Mouse (Mus musculus): ENCODE data around the gene Rnf157. TPM values are rescaled to one million over a fixed set of nuclear protein-coding genes. Genes with fewer than 3 reads are reported as not detected.
A peak's percentile ranks its signal among the peaks of the same experiment; 100 is the strongest.

The Rnf157 gene
- total RNA-seq, 2 experiments from 2014 or later, result 245 to 252 TPM

DNA sequence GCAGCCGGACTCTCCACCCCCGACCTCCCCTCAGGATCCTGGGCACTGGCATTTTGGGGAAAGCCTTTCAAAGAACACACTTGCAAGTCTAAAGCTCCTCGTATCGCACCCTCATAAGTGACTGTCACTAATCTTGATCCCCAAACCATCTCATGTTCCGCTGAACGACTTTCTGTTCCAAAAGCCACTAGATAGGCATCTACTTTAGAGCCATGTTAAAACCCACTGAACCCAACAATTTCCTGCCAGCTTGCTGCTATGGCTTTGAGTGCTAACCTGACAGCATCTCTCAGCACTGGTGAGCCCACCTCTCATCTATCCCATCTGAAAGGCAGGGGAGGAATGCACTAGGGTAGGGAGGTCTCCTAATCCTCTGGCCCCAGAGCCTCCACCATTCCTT lies 75.3 kb downstream of the Rnf157 start:
- DNase-seq (ENCODE audit: low spot score in 2 of 2), result no peak

DNA sequence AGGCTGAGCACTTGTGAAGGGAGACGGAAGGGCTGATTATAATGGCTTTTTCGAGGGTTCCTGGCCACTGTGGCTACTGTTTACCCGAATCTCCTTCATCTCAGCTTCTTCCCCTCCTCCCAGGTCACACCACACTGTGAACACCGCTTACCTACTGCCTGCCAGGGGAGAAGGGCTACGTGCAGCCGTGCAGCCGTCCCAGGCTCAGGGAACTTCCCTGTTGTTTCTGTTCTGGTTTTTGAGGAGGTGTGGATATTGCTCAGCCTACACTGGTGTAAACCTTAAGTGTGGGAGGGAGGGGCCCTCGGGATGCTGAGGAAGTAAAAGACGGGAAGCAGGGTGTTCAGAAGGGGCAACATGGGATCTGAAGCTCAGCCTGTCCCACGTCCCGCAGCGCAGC lies 75.8 kb downstream of the Rnf157 start:
- no peak for DNase-seq (ENCODE audit: low spot score in 2 of 2)

DNA sequence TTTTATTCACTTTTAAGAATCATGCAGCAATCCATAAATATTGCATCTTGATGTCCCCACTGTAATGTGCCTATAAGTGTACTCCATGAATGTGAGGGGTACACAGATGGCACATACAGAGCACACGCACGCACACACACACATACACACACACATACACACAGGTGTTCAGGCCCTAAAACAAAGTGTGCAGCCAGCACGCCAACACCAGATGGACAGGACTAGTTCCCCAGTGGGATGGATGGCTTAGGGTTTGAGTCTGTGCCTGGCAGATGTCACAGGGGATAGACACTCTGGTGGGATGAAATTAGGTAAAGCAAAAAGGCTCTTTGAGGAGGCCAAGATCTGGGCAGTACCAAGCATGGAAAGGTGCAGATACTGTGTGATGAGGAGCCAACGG lies 76.4 kb downstream of the Rnf157 start:
- DNase-seq (ENCODE audit: low spot score in 2 of 2), result no peak

DNA sequence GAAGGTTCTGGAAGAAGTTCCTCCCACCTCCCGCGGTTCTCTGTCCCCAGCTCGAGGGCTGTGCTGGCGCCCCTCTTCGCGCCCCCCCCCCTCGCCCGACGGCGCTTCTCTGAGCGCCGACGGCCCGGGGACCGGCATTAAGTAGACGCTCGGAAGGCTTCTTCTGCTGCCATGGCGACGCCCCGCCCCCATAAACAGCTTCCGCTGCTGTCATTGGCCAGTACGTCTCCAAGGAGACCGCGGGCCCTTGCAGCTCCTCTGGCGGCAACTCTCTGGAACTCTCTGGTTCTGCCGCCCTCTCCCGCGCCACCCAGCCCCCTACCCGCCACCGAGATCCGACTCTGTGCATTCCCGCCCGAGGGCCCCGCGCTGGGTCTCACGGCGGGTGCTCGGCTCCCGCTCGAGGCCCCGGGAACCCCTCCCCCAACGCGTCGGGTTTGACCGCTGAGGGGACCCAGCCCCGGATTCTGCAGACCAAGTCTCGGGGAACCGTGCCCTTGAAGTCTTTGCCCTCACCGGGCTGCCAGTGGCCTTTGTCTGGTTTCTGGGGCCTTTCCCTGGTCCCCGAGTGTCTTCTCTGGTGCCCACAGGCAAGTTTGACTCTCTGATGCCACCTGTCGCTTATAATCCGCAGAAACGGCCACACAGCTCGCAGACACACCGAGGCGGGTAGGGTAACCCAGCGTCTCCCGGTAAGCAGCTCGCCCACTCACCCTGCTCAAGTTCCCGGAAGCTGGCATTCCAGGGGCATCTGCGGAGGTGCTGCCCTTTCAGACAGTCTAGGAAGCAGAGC lies 77.4 kb downstream of the Rnf157 start, which contains the start of gene Foxj1:
Gene Foxj1 (minus strand): TSS at position 156 of the 793 bp plus-strand sequence.
- peak; percentile 94 to 98 for DNase-seq (ENCODE audit: low spot score in 2 of 2)

DNA sequence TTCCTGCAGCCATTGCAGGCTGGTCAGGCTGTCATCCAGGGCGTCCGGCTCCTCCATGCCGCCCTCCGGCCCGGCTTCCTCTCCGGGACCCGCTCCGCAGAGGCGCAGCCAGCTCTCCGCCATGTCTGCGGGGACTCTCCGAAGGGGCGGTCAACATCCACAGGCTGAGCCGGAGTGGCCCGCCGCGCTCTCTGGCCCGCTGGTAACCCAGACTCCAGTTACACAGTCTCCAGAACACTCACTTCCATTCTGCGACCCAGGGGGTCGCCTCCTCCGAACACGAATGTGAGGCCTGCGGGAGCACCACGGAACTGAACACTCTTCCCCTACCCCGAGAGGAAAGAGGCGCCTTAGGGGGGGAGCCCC lies 78.4 kb downstream of the Rnf157 start:
- DNase-seq (ENCODE audit: low spot score in 2 of 2), result no peak

DNA sequence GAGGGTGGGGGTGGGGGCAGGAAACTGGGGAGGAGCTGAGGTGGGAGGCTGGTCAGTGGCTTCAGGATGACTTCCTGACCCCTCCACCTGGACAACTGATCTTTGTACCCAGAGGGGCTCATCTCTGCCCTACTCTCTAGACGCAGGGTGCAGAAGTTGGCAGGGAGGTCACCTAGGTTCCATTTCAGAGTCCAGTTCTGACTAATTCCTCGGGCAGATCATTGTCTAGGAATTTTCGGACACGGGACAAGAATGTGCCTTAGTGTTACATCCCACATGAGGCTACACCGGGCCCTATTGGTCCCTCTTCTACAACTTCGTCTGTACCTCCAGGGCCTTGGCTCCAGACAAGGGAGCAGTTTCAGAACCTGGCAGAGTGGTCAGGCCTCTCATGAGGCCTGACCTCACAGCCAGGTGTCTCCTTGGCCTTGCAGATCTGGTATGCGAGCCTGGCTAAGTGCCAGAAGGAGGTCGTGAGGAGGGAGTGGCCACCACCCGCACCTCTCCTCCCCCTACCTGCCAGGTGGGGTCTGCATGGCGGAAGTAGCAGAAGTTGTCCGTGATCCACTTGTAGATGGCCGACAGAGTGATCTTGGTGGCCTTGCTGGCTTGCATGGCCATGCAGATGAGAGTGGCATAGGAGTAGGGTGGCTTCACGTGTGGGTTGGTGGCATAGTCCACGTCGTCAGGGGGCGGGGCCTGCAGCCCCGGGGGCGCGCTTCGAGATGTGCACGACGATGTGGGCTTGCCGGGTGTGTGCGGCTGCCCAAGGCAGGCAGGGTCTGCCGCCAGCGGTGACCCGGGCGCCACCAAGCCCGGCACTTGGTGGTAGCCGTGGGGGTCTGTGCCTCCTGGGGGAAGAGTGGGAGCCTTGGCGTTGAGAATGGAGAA lies 79.1 kb downstream of the Rnf157 start:
- no peak for DNase-seq (ENCODE audit: low spot score in 2 of 2)

DNA sequence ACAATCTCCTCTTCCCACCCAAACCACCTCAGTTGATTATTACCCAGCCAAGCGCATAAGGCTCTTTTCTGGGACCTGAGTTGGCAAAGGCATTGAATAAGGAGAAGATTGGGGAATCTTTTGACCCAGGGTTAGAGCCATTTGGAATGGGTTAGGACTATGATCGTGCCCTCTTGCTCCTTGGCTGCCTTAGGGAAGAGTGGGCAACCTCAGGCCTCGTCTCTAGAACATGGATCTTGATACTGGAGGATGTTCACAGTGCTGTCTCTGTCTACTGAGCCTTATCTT lies 79.9 kb downstream of the Rnf157 start:
- no peak for DNase-seq (ENCODE audit: low spot score in 2 of 2)

DNA sequence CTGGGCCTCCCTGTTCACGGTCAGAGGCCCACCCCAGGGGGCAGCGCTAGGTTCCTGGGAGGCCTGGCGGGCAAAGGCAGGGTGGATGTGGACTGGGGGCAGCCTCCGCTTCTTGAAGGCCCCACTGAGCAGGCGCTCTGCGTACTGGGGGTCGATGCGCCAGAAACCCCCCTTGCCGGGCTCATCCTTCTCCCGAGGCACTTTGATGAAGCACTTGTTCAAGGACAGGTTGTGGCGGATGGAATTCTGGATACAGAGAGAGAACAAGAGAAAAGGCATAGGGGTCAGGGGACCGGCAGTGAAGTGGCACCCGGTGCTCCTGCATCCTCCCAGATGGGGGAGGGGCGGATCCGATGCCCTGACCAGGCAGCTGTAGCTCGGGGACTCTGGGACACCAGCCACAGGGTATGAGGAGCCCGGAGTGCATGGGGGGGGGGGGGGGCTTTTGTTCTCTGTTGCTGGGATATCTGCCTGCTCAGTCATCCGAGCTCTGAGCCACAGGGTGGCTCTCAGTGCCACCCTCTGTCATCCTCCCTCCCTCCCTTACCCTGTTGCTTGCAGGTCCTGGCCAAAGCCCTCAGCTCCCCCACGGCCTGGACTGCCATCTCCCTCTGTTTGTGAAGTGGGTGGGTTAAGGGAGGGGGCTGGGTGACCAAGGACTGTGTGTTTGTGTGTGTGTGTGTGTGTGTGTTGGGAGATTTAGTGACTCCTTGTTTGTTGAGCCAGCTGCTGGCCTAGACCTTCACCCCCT lies 80.4 kb downstream of the Rnf157 start:
- DNase-seq (ENCODE audit: low spot score in 2 of 2), result peak in 1 of 2 experiments; percentile 60

DNA sequence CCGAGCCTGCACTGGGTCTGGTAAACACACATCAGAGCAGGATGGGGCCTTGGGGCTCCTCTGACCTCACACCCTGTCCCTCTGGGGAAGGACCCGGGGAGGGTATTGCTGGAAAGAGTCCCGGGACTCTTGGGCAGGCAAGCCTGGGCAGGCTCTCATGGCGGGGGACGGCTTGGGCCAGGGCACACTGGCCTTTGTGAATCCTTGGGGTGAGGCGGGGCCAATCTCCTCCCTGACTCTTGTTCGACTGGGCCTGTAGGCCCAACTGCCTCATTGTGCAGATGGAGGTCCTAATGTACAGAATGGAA lies 82.7 kb downstream of the Rnf157 start:
- no peak for DNase-seq (ENCODE audit: low spot score in 2 of 2)

DNA sequence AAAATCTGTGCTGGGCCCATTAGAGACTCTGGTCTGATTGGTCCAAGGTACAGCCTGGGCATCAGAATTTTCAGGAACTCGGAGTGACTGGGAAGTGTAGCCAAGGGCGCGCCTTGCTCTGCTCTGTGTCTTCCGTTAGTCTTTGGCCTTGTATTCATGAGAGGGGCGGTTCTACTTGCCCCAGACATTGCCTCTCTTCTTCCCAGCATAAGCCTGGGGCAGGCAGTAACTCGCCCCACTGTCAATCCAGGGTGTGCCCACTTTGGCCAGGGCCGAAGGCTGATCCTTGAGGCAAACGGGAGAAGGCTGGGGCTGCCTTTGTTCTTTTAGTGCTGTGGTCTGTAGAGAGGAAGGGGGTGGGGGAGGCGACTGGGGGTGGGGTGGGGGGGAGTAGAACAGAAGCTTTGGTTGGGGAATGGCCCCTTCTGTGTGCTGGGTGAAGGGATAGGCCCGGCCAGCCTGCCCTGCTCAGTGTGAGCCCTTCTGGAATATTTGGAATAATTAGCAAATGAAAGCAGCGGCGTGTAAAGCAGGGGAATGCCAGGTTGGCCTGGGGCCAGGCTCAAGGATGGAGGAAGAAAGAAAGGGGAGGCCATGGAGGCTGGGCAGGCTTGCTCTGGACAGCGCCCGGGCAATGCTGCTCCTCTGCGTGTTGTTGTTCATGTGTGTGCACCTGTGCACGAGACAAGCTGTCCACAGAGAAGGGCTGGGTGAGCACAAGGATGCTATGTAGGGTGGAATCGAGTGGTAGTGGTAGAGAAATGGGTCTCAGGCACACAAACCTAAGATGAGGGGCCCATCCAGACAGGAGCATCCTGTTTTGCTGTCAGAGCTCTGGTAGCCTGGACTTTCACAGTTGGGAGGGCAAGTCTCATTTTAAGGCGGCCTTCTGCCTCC lies 83.3 kb downstream of the Rnf157 start:
- no peak for DNase-seq (ENCODE audit: low spot score in 2 of 2)

DNA sequence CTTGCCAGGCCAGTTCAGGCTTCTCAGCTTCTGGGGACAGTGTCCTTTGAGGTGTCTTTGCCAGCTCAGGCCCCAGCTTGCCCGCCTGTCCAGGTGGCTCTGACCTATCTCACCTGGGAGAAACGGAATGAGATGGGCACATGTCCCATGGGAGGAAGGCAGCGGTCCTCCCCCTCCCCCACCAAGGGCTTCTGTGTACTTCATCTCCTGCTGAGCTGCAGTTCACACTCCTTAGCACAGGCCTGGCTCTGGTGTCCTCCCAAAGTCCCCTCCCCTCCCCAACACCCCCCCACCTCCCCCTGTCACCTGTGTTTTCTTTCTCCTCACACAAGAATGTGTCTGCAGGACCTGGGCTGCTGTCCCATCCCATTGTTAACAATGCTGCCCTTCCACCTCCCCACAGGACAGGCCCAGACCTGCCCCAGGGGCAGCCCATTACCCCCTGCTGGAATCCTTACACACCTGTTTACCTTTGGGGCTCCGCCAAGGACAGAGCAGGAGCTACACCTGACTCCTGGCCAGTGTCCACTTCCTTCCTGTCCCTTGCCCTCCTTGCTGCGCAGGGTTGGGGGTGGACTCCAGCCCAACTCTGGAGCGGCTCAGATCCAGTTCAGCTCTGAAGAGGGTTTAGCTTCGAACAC lies 85.7 kb downstream of the Rnf157 start:
- DNase-seq (ENCODE audit: low spot score in 2 of 2), result no peak

DNA sequence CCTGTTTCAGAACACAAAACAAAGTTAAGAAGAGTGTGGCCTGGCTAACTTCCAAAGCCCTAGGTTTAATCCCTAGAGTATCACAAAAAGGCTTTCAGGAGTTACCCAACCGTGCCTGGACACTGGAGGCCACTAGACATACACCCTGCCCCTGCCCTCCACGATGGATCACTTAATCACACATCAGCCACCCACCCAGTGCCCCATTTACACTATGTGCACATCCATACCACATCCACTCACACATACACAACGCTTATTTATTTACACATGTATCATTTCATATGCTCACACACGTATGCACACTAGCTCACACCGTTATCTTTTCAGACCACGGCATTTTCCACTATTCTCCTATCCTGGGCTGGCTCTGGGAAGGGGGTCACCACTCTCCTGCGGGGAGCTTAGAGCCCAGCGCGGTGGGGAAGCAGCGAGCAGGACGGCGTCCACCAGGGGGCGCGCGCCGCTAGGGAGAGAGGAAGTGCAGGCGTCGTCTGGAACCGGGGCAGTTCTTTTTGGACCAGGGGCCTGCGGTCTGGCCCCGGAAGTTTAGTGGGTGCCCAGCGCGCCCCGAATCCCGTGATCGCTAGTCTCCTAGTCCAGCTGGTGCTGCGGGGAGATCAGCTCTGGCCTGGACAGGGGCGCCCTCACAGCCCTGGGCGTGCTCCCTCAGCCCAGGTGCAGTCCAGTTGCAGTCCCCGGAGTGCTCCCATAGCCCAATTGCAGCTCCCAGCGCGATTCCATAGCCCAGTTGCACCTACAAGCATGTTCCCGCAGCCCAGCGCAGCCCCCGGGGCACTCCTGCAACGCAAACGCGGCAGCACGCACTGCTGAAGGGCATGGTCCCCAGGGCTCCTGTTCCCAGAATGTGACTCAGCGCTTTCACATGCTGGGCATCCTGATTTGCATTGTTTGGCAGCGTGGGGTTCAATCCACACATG lies 93.8 kb downstream of the Rnf157 start:
- peak; percentile 64 to 85 for DNase-seq (ENCODE audit: low spot score in 2 of 2)

DNA sequence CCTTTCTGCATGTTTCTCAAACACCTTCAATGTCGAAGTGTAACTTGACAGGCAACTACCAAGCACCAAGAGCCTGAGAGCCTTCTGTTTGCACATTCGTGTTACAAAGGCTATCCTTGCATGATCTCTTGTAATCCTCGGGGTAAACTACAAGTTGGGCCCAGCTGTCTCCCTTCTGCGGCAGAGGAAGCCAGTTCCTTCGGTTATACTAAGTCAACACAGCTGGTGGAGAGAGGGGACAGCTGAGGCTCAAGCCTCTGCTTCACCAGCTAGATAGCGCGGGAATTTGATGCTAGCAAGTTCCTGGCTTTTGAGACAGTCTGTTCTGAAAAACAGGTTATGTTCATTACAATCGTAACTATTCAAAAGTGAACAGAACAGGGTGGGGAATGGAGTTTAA lies 100.5 kb downstream of the Rnf157 start:
- no peak for DNase-seq (ENCODE audit: low spot score in 2 of 2)

DNA sequence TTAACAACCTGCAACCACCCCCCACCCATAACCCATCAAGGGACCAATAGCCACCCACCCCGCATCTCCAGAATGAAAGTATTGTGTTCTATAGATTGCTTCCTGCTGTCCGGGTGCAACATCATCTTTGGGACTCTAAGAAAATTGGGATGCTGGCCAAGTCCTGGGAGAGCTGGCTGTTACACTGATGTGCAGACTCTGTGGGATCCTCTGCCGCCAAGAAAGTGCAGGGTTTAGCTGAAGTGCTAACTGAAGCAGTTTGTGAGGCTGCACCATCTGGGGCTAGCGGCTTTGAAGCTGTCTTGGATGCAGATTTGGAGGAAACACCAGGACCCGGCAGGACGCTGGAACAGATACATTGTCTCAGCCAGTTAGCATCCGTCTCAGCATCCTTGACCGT lies 101.7 kb downstream of the Rnf157 start:
- DNase-seq (ENCODE audit: low spot score in 2 of 2), result no peak

DNA sequence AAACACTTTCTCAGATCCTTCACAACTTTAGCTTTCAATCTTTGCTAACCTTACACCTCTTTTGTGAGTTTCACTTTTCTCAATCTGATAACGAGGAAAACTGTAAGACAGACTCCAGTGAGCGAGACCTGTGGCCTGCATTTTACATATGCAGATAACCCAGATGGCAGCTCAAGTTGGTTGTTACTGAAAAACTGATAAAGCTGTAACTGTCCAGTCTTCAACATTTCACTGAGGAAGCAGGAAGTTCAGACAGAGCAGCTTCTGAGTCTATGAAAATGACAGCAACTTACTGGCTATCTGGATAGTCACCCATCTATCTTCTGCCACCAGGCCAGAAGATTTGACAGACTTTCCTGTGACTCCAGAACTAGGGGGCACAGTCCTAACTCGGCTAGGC lies 103.2 kb downstream of the Rnf157 start:
- no peak for DNase-seq (ENCODE audit: low spot score in 2 of 2)

DNA sequence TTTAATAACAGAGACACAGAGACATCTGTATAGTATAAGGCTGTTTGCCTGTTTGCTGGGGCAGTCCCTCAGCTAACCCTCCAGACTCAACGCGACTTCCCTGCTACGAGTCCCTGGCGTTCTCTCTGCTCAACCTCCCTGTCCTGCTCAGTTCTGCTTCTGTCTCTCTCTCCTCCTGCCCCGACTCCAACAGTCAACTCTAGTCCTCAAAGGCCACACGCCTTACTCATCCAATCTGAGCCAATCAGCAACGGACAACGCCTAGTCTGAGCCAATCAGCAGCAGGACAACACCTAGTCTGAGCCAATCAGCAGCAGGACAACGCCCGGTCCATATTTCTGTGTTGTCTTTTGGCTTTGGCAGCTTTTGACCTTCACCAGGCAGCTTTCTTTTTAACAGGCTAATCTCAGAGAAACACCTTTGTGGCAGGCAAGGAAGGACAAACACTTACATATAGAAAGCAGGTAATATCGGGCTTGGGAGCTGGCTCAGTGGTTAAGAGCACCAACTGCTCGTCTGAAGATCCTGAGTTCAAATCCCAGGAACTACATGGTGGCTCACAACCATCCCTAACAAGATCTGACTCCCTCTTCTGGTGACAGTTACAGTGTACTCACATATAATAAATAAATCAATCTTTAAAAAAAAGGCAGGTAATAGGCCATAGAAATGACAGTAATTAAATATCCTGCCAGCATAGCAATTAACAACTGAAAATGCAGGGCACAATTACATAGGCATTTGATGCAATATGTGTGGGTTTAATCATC lies 104.9 kb downstream of the Rnf157 start:
- DNase-seq (ENCODE audit: low spot score in 2 of 2), result no peak

DNA sequence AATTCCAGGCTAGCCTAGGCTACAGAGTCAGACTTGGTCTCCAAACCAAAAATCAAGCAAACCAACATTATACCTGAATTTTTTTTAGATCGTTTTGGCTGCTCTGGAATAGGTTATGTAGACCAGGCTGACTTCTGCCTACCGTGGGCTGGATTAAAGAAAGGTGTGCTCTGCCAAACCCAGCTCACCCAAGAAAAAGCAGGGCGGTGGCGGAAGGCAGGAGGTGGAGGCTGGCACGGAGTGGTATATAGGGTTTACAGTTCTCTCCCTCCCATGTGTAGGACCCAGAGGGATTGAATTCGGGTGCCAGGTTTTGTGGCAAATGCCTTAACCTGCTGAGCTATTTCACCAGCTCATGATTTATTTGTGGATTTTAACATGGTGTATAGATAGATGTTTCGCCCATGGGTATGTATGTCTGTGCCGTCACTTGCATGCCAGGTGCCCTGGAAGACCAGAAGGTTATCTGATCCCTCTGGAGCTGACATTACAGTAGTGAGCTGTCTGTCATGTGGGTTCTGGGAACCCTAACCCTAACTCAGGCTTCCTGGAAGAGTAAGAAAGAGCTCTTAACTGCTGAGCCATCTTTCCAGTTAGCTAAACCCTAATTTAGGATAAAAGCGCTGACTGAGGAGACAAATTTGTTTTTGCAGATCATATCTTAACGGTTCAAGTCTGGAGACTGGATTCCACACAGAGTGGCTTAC lies 105.7 kb downstream of the Rnf157 start, which contains the start of gene Exoc7:
Gene Exoc7 (minus strand): TSS at position 215 of the 707 bp plus-strand sequence.
- no peak for DNase-seq (ENCODE audit: low spot score in 2 of 2)
